Mouse (Mus musculus): ENCODE results near the gene 1700047I17Rik2. TPM values are rescaled to one million over a fixed set of nuclear protein-coding genes. Genes with fewer than 3 reads are reported as not detected.
"Not testable (repeated sequence)": the region's sequence is repeated elsewhere in the genome, so short reads cannot be mapped to it uniquely, and the experiment has no call there.

The 1700047I17Rik2 gene
- total RNA-seq (2014; fragmentation: Nextera tagmentation) (19.1 and 22.5 TPM in 2 replicates), total RNA-seq (2017) (not detected in 2 replicates), polyA plus RNA-seq (2012) (not detected in 2 replicates)

DNA sequence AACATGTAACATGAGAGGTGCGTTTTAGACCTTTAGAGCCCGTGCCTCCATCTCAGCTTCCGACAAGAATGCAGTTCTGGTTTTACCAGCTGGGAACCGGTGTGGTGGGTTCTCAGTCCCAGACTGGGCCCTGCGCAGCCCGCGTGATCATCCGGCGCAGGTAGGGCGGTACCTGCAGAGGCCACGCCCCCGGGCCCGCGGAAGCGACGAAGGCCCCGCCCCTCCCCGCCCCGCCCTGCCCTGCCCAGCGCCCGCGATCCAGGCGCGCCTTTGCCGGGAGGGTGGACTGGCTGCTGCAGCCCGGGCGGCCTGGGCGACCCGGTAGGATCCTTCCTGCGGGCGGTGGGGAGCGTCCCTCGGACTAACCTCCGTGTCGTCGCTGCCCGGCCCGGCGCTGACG lies at the start of gene 1700047I17Rik2:
Gene 1700047I17Rik2 (plus strand): TSS at position 287 of the 400 bp plus-strand sequence.
- not testable (repeated sequence) for H3K27me3 ChIP-seq (ENCODE audit: insufficient read depth, low read length); H3K9me3 ChIP-seq (replicated peaks); H3K36me3 ChIP-seq (replicated peaks); H3K4me3 ChIP-seq (ENCODE audit: low read depth, low read length); H3K4me1 ChIP-seq (ENCODE audit: insufficient read depth, low read depth, low read length); DNase-seq (ENCODE audit: low spot score)
- ATAC-seq (ENCODE audit: extremely low read depth, insufficient number of reproducible peaks, low FRiP score, poor library complexity, severe bottlenecking): peak; percentile 81

DNA sequence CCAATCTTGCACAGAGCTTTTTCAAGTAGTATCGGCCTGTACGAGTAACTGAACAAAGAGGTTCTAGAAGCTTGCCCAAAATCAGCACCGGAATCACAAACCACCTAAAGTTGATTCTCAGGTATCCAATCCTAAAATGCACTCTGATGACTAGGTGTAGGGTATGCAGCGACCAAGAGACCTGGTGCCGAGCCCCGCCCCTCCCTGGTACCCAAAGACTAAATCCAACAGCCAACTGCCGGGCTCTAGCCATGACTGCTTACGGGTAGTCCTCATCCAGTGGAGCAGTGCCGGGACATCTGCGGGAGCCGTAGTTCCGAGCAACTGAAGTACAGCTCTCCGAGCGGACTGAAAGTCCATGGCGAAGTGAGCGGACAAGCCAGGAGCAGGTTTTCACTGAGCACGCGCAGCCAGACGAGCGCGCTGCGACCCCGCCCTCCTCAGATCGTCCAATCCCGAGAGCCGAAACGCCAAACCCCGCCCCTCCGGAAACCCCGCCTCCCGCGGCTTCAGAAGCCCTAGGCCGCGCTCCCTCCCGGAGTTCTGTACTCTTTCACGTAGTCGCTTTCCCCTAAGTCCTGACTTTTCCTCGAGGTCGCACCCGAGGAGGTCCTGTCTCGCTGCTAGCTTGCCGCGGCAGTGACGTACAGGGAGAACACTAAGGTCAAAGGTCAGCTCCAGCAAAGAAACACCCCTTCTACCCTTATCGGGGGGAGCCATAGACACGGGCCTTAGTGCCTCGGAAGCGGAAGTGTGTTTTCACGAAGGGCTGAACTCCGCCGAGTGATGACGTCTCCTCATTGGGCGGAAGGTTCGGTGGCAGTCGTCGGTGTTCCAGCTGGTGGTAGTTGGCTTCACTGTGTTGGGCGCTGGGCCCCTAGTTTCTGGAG lies 44.6 kb upstream of the 1700047I17Rik2 start, which contains the start of gene Srp54b:
Gene Srp54b (plus strand): TSS at position 546 of the 890 bp plus-strand sequence.
- H3K27me3 ChIP-seq (ENCODE audit: insufficient read depth, low read length); H3K36me3 ChIP-seq (replicated peaks); H3K4me3 ChIP-seq (ENCODE audit: low read depth, low read length); H3K9me3 ChIP-seq (replicated peaks); DNase-seq (ENCODE audit: low spot score); H3K4me1 ChIP-seq (ENCODE audit: insufficient read depth, low read depth, low read length): not testable (repeated sequence)
- ATAC-seq (ENCODE audit: extremely low read depth, insufficient number of reproducible peaks, low FRiP score, poor library complexity, severe bottlenecking): peak; percentile 95

DNA sequence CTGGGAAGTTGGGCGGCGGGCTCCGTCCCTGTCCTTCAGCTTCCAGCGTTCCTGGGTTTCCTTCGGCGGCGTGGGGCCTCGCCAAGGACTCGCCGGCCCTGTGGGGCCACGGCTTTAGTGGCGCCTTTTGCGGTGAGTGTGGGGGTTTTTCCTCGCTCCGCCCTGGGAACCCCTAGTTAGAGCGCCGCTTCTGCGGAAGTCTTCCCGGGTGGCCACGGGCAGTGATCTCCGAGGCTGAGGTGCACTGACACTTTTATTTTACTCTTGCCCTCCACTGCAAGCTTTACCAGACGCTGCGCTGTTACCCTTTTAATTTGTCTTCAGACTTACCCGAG lies 44.0 kb upstream of the 1700047I17Rik2 start:
- H3K4me3 ChIP-seq (ENCODE audit: low read depth, low read length); H3K27me3 ChIP-seq (ENCODE audit: insufficient read depth, low read length); H3K36me3 ChIP-seq (replicated peaks); H3K4me1 ChIP-seq (ENCODE audit: insufficient read depth, low read depth, low read length); DNase-seq (ENCODE audit: low spot score); H3K9me3 ChIP-seq (replicated peaks): not testable (repeated sequence)
- ATAC-seq (ENCODE audit: extremely low read depth, insufficient number of reproducible peaks, low FRiP score, poor library complexity, severe bottlenecking): 0 out of 2 replicates have a peak, but pooled peaks have one; percentile 0

DNA sequence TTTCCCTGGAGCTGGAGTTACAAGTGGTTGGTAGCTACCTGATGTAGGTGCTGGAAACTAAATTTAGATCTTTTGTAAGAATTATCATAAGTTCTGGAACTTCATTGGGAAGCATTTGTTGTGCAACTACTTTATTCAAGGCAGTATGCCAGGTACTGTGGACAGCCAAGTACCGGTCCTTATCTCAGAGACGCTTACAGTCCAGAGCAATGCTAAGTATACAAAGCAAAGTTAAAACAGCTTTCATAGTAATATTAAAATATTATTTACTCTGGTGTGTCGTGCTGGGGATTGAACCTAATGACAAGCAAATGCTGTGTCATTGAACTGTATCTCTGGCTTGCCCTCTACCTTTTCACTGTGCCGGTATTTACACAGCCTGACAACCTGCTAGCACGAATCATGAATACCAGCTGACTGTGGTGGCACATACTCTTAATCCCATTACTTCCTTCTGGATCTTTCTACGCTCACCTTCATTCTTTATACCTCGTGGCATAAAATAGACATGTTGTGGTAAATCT lies 32.3 kb upstream of the 1700047I17Rik2 start:
- H3K4me1 ChIP-seq (ENCODE audit: insufficient read depth, low read depth, low read length); H3K4me3 ChIP-seq (ENCODE audit: low read depth, low read length); DNase-seq (ENCODE audit: low spot score); H3K9me3 ChIP-seq (replicated peaks); ATAC-seq (ENCODE audit: extremely low read depth, insufficient number of reproducible peaks, low FRiP score, poor library complexity, severe bottlenecking); H3K27me3 ChIP-seq (ENCODE audit: insufficient read depth, low read length); H3K36me3 ChIP-seq (replicated peaks): not testable (repeated sequence)

DNA sequence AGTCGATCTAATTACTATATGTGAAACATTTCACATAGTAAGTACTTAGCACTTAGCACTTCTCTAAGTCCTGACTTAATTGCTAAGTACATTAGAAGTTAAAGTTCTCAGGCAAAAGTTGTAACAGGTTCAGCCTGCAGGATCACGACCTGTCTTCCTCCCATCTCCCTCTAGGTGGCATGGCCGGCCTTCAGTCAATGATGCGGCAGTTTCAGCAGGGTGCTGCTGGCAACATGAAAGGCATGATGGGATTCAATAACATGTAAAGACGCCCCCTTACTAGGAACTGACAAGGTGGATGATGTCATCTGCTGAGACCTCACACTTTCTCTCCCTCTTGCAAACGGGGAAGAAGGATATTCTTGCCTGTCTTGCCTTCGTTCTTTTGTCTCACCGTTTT lies 11.7 kb upstream of the 1700047I17Rik2 start:
- H3K4me3 ChIP-seq (ENCODE audit: low read depth, low read length); H3K9me3 ChIP-seq (replicated peaks); H3K27me3 ChIP-seq (ENCODE audit: insufficient read depth, low read length); H3K36me3 ChIP-seq (replicated peaks); H3K4me1 ChIP-seq (ENCODE audit: insufficient read depth, low read depth, low read length); DNase-seq (ENCODE audit: low spot score): not testable (repeated sequence)
- ATAC-seq (ENCODE audit: extremely low read depth, insufficient number of reproducible peaks, low FRiP score, poor library complexity, severe bottlenecking): peak; percentile 71

DNA sequence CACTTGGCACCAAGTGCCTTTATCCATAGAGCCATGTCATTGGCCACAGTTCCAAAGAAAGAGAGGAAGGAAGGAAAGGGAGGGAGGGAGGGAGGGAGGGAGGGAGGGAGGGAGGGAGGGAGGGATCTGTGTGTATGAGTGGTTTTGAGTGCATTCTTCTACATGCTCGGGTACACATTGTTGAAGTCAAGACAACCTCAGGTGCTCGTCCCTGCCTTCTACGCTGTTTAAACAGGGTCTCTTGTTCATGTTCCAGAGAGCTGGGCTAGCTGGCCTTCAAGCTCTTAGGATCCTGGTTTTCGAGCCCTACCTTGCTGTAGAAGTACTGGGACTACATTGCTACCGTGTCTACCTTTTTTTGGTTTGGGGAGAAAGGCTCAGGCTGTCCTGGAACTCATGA lies 10.3 kb upstream of the 1700047I17Rik2 start:
- not testable (repeated sequence) for H3K9me3 ChIP-seq (replicated peaks); DNase-seq (ENCODE audit: low spot score); H3K36me3 ChIP-seq (replicated peaks); H3K4me1 ChIP-seq (ENCODE audit: insufficient read depth, low read depth, low read length); H3K4me3 ChIP-seq (ENCODE audit: low read depth, low read length); H3K27me3 ChIP-seq (ENCODE audit: insufficient read depth, low read length); ATAC-seq (ENCODE audit: extremely low read depth, insufficient number of reproducible peaks, low FRiP score, poor library complexity, severe bottlenecking)

DNA sequence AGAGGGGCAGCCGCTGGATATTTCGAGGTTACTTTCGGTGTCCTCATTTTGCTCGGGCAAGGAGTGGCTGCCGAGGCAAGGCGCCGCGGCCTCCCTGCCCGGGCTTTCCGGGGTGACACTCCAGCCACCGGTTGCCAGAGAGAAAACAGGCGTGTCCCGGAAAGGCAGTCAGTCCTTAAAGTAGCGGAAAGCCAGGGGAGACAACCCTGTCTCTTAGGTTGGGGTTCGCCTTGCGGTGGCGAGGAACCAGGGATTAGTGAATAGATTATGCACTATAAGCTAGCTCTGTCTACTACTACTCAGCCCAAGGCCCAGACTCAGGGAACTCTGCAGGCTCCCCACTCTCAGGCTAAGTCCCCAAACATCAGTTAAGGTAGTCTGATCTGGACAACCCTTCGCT lies 407 bp downstream of the 1700047I17Rik2 start:
- not testable (repeated sequence) for H3K4me3 ChIP-seq (ENCODE audit: low read depth, low read length); H3K27me3 ChIP-seq (ENCODE audit: insufficient read depth, low read length); H3K36me3 ChIP-seq (replicated peaks); DNase-seq (ENCODE audit: low spot score); H3K9me3 ChIP-seq (replicated peaks); H3K4me1 ChIP-seq (ENCODE audit: insufficient read depth, low read depth, low read length)
- ATAC-seq (ENCODE audit: extremely low read depth, insufficient number of reproducible peaks, low FRiP score, poor library complexity, severe bottlenecking): peak; percentile 59

DNA sequence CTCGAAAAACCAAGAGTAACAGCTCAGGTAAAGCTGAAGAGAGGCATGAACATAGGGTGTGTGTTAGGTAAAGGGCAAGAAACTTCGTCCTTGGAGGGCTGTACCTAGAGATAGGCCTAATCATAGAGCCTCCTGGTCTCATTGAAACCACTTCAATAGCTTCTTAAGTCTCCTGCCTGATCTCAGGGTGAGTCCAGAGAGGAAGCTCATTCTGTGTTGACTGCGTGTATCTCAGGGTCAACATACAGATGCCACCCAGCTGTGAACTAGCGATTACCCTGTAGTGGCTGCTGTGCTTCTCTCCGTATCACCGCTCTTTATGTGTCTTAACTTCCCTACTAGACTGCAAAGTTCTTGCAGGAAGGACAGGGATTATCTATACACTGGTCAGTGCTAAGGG lies 13.6 kb downstream of the 1700047I17Rik2 start:
- not testable (repeated sequence) for H3K4me3 ChIP-seq (ENCODE audit: low read depth, low read length); H3K36me3 ChIP-seq (replicated peaks); DNase-seq (ENCODE audit: low spot score); H3K27me3 ChIP-seq (ENCODE audit: insufficient read depth, low read length); H3K9me3 ChIP-seq (replicated peaks); H3K4me1 ChIP-seq (ENCODE audit: insufficient read depth, low read depth, low read length); ATAC-seq (ENCODE audit: extremely low read depth, insufficient number of reproducible peaks, low FRiP score, poor library complexity, severe bottlenecking)

DNA sequence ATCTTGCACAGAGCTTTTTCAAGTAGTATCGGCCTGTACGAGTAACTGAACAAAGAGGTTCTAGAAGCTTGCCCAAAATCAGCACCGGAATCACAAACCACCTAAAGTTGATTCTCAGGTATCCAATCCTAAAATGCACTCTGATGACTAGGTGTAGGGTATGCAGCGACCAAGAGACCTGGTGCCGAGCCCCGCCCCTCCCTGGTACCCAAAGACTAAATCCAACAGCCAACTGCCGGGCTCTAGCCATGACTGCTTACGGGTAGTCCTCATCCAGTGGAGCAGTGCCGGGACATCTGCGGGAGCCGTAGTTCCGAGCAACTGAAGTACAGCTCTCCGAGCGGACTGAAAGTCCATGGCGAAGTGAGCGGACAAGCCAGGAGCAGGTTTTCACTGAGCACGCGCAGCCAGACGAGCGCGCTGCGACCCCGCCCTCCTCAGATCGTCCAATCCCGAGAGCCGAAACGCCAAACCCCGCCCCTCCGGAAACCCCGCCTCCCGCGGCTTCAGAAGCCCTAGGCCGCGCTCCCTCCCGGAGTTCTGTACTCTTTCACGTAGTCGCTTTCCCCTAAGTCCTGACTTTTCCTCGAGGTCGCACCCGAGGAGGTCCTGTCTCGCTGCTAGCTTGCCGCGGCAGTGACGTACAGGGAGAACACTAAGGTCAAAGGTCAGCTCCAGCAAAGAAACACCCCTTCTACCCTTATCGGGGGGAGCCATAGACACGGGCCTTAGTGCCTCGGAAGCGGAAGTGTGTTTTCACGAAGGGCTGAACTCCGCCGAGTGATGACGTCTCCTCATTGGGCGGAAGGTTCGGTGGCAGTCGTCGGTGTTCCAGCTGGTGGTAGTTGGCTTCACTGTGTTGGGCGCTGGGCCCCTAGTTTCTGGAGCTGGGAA lies 30.5 kb downstream of the 1700047I17Rik2 start, which contains the start of gene Srp54c:
Gene Srp54c (plus strand): TSS at position 543 of the 894 bp plus-strand sequence.
- peak; percentile 94 for ATAC-seq (ENCODE audit: extremely low read depth, insufficient number of reproducible peaks, low FRiP score, poor library complexity, severe bottlenecking)
- not testable (repeated sequence) for H3K9me3 ChIP-seq (replicated peaks); H3K36me3 ChIP-seq (replicated peaks); H3K4me1 ChIP-seq (ENCODE audit: insufficient read depth, low read depth, low read length); H3K27me3 ChIP-seq (ENCODE audit: insufficient read depth, low read length); DNase-seq (ENCODE audit: low spot score)
- peak within 1 kb of the TSS; percentile 69 for H3K4me3 ChIP-seq (ENCODE audit: low read depth, low read length)

DNA sequence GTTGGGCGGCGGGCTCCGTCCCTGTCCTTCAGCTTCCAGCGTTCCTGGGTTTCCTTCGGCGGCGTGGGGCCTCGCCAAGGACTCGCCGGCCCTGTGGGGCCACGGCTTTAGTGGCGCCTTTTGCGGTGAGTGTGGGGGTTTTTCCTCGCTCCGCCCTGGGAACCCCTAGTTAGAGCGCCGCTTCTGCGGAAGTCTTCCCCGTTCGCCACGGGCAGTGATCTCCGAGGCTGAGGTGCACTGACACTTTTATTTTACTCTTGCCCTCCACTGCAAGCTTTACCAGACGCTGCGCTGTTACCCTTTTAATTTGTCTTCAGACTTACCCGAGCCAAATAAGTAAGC lies 31.1 kb downstream of the 1700047I17Rik2 start:
- ATAC-seq (ENCODE audit: extremely low read depth, insufficient number of reproducible peaks, low FRiP score, poor library complexity, severe bottlenecking): peak; percentile 9; the same call in 1 of the 2 replicates
- not testable (repeated sequence) for DNase-seq (ENCODE audit: low spot score); H3K9me3 ChIP-seq (replicated peaks); H3K4me1 ChIP-seq (ENCODE audit: insufficient read depth, low read depth, low read length); H3K36me3 ChIP-seq (replicated peaks); H3K27me3 ChIP-seq (ENCODE audit: insufficient read depth, low read length)
- H3K4me3 ChIP-seq (ENCODE audit: low read depth, low read length): peak overlapping the region; percentile 69

DNA sequence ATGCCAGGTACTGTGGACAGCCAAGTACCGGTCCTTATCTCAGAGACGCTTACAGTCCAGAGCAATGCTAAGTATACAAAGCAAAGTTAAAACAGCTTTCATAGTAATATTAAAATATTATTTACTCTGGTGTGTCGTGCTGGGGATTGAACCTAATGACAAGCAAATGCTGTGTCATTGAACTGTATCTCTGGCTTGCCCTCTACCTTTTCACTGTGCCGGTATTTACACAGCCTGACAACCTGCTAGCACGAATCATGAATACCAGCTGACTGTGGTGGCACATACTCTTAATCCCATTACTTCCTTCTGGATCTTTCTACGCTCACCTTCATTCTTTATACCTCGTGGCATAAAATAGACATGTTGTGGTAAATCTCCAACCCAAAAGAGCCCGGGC lies 42.9 kb downstream of the 1700047I17Rik2 start:
- not testable (repeated sequence) for H3K9me3 ChIP-seq (replicated peaks); ATAC-seq (ENCODE audit: extremely low read depth, insufficient number of reproducible peaks, low FRiP score, poor library complexity, severe bottlenecking); H3K36me3 ChIP-seq (replicated peaks); H3K4me1 ChIP-seq (ENCODE audit: insufficient read depth, low read depth, low read length); DNase-seq (ENCODE audit: low spot score); H3K4me3 ChIP-seq (ENCODE audit: low read depth, low read length); H3K27me3 ChIP-seq (ENCODE audit: insufficient read depth, low read length)

Data from G1E (cell line).